Mouse (Mus musculus) frontal cortex, adult 2 months (tissue): ENCODE measurements at regions not wholly inside any gene's neighbourhood (a gene's known extent, or its start where the extent isn't known, plus 50 kb on each side); places are given as distances from the start of the nearest gene placed in this dataset.
"Not testable (repeated sequence)": the region's sequence is repeated elsewhere in the genome, so short reads cannot be mapped to it uniquely, and the experiment has no call there.

ENCODE experiments used
- DNase-seq, 2 experiments: peaks; one replicate each; pipeline ENCODE4 v3.0.0; 2022; ENCODE audit warnings: low spot score in 1 of 2; ENCODE audit errors: extremely low spot score in 1 of 2

DNA sequence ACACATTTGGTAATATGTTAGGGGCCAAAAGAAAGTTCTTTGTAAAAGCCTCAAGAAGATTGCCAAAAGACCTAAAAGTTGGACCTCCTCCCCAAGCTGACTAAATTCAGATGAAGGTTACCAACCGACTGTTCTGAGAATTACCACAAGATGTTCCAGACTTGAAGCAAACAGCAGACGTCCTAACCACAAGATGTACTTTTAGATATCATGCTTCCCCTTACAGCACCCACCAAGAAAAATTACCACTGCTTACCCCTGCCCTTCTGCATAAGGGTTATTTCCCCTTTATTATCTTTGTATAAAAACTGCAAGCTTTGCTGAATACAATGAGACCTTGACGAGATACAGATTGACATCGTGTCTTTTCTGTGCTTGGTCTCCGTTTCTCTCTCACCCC, 121.6 kb upstream of the Cst10 start:
- DNase-seq = no peak

DNA sequence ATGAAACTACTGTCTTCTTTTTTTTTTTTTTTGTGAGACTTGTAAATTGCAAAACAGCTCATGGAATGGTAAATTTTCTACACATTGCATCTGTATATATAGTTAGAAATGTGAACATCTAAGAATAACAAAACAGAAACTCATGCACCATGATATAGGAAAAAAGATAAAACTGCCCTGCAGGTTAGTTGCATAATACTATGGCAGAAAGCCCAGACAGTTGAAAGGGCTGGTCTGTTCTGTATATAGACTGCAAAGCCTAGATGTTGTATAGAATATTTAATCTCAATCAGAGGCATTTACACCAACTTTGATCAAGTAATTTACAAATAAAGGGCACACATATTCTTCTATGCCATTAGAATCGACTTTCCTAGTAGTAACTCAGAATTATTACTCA, 120.7 kb upstream of the Cst10 start:
- DNase-seq = no peak

DNA sequence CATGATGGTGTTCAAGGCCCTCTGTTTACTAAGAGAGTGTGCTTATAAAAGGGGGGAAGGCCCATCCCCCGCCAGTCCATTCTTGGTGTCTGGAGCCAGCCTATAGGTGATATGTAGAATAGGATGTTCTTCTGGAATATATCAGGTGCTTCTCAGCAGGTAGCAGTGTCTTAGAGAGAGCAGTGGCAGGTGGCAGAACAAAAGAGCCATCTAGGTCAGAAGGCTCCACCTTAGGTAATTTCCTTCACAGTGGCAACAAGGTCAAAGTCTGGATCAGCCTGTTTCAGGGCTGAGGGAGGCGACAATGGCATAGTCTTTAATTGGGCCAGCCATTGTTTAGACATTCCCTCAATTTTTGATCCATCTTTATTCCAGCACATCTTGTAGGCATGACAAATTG, 107.9 kb upstream of the Cst10 start:
- not testable (repeated sequence) for DNase-seq

GRCm38 (mm10) chr2:149305553-149305952, 99.3 kb upstream of the Cst10 start:
- DNase-seq = no peak

DNA sequence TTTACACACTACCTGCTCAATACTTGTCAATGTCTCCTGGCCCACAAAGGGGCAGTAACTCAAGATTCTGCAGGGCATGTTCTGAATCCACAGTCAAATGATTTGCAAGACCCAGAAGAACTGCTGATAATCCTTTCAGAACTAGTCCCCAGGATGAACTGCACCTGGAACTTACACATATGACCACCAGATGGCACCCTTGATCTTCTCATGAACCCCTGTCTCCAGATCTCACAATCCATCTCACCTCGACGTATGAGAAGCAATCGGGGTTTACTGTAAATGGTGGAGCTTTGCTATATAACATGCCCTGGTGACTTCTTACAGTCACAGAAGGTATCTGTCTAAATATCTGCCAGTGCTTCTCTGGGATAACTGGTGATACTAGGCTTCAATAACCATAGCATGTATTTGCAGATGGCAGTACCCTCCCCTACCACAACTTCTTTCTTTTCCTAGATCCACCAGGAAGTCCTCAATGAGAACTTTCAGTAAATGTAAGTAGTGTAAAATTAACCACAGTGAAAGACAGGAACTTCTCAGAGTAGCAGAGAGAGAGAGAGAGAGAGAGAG, 54.5 kb upstream of the Cst10 start:
- peak in 1 of 2 experiments; percentile 74 for DNase-seq
